Mouse (Mus musculus): ENCODE measurements around the gene Umad1. TPM values are rescaled to one million over a fixed set of nuclear protein-coding genes. Genes with fewer than 3 reads are reported as not detected.

Gene Umad1
- polyA plus RNA-seq, 1 experiment, result 14.0 TPM

DNA sequence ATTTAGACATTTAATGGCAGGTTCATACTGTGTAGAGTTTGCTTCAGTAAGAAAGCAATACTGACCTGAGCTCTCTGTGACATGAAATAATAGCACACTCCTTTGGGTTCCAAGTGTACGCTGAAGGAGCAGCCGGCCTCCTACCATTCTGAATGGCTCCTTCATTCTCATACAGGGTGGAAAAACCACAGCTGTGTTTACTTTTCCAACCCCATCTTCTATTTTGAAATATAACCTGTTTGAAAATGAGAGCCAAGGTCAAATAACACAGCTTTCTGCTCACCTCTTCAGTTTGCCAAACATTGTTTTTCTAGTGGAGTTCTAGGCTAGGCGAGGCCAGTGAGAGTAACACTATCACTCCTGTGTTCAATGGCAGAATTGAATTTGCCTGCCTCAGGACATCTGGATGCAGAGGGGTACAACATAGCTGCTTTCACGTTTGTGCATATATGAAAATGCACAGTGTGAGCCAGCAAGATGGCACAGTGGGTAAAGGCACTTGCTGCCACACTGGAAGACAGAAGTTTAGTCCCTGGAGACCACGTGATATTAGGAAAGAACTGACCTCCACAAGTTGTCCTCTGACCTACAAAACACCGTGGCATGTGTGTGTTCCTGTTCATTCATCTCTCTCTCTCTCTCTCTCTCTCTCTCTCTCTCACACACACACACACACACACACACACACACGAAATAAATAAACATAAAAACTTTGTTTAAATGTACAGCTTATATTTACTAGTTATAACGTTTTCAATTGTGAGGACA is 157.9 kb downstream of the Umad1 start:
- DNase-seq (ENCODE audit: low spot score), result no peak

DNA sequence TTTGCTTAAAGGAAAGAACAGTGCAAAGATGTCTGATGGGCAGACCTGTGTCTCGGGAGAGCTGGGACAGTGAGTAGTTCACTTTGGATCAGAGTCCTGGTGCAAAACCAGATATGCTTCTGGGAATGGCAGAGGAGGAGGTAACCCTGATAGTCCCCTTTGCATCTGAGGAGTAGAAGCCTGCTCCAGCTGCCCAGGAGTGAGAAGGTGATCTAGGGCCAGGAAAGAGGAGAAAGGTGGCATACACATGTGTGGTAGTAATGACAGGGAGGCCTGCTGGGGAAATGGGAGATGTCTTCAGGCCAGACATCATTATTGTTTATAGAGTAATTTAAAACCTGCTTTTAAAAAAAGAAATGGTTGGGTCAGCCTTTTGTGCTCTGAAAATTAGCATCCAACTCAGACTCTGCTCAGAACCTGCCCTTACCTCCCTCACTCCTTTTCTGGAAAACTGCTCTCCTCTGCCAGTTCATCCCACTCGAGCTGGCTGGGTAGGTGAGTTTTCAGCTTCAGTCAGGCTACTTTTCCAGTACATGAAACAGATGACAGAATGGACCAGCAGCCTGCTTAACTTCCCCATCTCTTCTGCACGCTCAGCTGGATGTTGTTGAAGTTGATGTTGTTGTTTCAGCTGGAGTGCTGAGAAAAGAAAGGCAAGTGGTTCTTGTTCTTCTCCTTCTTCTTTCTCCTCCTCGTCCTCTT is 160.5 kb downstream of the Umad1 start:
- no peak for DNase-seq (ENCODE audit: low spot score)

DNA sequence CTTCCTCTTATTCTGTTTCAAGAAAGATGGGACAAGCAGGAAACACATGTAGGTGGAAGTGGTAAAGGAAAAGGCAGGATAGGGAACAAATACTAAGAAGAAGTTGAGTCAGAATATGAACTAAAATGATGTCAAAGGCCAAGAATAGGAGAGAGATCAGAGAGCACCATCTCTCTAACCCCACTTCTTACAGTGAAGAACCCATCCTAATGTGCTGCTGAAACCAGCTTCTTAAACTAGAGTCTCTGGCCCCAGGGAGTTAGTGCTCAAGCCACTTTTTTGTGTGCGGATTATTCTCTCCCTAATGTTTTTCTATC is 161.1 kb downstream of the Umad1 start:
- no peak for DNase-seq (ENCODE audit: low spot score)

DNA sequence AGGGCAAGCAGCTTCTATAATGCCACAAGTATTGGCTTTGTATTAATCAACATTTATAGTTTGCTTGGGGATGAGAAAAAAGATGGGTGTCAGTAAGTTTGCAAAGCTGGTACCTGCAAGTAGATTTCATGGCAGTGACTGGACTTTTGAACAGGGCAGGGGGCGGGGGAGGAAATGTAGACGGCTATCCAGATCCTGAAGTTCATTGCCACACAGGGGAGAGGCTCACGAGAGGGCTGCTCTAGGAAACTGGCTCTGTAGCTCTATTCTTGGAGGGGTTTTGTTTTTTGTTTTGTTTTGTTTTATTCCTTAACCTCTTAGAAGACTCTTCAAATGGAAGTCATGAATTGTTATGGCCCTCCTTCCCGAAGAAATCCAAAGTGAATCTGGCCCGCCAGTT is 162.3 kb downstream of the Umad1 start:
- no peak for DNase-seq (ENCODE audit: low spot score)

DNA sequence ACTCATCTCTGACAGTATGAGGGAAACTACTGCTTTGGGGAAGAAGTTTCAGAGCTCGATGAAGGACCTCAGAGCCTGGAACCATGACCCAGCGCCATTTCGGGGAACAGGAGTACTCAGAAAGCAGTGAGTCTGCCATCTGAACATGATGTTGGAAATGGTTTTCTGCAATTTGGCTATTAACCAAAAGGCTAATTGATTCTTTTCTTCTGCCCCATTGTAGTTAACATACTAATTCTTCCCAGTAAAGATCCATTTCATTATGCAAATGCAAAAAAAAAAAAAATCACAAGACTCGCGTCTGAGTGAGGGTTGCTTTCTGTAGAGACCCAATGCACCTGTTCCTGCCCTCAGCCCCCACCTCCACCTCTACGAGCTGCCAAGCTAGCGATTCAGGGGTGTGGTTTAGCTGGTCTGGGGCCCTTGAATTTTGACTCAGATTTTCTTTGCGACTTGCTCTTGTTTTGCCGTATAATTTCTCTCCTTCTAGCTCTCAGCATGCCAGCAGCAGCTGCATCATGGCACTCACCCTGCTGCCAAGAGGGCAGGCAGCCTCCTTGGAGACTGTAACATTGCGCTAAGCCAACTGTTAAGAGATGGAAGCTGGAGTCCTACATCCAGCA is 163.0 kb downstream of the Umad1 start:
- no peak for DNase-seq (ENCODE audit: low spot score)

DNA sequence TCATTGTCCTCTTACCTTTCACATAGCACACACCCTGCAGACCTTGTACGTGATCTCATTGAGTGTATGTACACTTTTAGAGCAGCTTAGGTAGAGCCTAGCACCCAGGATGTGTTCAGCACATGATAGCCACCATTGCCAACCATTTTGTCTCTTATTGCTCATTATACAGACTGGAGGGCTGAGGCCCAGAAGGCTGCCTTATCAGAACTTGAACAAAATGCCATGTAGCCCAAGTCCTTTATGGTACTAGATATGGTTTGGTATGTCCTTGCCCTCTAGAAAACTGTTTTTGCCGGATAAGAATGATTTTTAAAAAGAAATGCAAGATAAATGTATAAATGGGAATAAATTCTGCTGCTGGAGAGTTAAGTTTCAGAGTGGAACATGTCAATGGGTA is 164.1 kb downstream of the Umad1 start:
- DNase-seq (ENCODE audit: low spot score), result no peak

DNA sequence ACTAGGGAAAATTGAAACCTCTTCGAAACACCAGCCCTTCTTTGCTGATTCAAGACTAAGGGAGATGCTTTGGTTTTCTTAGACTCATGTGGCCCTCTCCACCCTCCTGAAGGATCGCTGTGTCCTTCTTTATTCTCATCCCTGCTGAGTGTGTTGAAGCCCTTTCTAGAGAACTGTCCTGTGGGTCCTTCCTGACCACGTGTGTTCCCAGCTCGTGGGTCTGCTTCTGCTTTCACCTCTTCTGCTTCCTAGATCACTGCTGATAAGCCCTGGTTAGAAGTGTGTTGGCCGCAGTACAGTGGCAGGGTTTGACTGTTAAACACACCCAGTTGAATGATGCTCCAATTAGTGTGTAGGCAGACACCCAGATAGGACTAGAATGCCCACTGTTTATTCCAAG is 168.6 kb downstream of the Umad1 start:
- DNase-seq (ENCODE audit: low spot score), result no peak

DNA sequence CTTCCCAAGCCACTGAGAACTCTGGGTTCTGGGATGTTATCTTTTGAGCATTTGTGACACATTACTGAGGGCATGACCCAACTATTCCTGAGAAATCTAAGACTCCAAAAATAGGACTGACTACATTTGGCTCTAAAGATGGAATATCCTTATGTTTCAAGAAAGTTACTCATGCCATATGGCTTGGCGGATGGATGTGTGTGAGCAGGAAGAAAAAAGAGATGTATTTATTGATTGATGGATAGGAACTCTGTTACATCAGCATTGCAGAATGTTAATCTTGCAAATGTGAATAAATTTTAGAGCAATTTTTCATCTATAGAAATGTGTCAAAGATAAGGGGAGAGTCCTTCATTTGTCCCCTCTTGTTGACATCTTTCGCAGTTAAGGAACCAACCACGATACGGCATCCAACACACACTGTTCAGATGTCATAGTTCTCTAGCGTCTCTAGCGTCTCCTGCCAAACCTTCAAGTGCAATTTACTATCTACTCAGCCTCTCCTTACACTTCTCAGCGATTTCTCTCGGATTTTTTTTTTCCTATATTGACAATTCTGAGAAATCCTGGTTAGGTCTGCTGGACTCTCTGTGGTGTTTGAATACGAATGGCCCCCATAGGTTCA is 171.6 kb downstream of the Umad1 start:
- DNase-seq (ENCODE audit: low spot score), result no peak

DNA sequence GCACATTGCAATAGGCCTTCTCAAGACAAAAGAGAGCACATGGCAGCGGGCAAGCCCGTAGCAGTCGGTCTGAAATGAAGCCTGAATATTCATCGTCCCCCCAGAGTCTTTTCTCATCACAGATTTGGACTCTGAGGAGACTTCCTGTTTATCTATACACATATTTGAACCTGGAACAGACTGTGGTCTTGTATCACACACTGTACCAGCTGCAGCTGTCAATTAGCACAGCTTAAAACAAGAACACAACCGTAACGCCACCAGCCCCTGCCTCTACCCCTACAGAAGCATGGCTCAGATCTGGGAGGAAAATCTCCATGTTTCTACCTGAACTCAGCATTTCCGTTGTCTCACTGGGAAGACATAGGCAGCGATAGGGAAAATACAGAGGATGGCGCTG is 174.1 kb downstream of the Umad1 start:
- DNase-seq (ENCODE audit: low spot score), result no peak

DNA sequence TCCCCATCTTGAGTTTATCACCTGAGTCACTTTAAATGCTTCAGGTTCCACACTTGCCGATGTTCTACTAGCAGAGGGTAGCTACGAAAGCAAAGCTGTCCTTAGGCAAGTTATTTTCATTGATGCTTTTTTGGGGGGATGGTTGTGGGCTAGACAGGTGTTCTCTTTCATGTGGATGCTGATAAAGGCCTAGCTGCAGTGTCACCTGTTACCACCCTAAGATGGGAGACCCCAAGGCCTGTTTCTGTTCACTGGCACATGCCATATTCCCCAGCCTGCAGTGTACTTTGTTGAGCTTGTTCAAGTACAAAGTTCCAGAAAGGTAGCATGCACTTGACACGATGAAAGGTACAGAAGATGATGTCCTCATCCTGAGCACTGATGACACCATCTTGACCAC is 178.8 kb downstream of the Umad1 start:
- no peak for DNase-seq (ENCODE audit: low spot score)

DNA sequence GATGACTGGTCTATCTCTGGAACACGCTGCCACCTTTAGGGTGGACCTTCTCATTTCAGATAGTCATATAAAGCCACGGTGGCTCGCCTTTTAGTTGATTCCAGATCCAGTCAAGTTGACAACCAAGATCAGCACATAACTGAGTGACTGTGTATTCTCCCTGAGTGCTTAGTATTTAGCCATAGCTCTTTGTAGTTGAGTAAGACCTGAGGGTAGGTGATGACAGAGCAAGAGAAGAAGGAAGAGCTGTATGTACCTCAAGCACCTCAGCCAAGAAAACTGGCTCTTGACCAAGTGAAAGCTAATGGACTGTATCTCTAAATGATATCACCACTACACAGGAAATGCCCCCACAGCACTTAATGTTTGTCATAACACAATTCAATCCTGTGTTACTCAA is 182.7 kb downstream of the Umad1 start:
- DNase-seq (ENCODE audit: low spot score), result no peak

DNA sequence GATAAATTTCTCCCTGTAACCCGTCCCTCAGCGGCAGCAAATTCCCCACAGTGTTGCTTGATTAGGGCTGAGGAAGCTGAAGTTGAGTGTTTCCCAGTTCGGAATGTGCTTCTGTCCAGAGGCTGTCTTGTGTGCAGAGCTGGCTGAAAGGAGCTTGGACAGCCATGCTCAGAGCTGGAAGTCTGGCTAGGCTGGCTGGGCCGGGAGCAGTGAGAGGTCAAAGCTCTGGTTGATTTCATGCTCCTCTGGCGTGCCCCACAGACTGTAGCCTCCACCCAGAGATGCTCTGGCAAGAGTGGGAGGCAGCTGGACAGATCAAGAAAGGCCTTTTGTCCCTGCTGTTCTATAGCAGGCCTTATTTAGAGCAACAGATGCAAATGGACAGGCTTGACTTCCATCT is 187.7 kb downstream of the Umad1 start:
- DNase-seq (ENCODE audit: low spot score), result no peak

DNA sequence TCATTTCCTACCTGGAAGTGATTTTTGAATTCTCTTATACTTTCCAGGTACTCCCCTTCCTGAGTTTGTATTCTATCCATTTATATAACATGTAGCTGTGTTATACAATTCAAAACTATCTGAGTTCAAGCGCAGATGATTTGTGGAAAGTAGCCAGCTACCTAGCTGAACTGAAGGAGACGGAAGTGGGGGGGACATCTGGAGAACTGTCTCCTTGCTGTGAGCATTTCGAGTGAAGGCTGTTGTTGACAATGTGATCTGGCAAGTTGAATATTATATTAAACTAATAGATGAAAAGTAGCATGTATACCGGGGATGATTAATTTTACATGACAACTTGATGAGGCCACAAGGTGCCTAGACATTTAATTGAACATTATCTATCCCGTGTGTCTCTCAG is 196.5 kb downstream of the Umad1 start:
- no peak for DNase-seq (ENCODE audit: low spot score)

DNA sequence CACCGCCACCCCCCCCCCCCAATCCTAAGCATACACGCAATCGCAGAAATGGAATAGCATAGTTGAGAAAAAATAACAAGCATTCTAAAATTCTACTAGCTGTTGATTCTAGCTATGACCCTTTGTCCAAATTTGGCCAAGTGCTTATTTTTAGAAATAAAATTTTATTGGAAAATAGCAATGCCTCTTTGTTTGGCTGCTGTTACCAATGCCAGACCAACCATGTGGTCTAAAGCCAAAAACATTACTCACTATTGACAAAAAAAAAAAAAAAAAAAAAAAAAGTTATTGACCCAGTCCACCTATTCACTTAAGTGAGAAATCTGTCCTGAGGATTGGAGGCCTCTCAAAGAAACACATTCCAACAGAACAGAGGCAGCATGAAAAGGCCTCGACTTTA is 199.5 kb downstream of the Umad1 start:
- no peak for DNase-seq (ENCODE audit: low spot score)

DNA sequence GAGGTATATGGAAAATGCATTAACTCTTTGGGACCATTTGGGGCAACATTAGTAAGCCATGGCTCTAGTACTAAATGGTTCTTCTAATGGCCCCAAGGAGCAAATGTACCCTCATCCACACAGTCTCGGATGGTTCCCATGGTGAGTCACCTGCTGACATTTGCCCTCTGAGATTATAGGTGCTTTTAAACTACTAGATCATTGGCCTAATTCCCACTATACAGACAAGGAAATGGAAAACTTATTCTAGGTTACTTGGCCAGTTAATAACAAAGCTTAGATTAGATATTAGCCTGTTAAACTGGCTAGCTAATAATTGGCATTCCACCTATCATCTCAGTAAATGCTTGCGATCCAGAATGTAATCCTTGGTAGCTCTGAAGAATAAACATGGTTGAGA is 203.4 kb downstream of the Umad1 start:
- no peak for DNase-seq (ENCODE audit: low spot score)

DNA sequence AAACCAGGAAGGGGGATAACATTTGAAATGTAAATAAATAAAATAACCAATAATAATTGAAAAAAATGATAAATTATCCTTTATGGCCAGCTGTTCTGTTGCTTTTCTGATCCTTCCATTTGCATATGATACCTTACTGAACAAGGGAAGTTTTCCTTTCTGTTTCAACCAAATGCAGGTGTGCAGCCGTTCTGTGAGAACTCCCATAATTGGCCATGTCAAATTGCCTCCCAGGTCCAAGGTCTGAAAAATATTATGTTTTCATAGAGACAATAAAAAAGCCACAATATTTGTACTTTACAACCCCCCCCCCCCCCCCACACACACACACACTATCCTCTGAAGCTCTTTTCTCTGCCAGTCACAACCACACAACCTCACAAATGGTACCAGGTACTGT is 206.3 kb downstream of the Umad1 start:
- no peak for DNase-seq (ENCODE audit: low spot score)

DNA sequence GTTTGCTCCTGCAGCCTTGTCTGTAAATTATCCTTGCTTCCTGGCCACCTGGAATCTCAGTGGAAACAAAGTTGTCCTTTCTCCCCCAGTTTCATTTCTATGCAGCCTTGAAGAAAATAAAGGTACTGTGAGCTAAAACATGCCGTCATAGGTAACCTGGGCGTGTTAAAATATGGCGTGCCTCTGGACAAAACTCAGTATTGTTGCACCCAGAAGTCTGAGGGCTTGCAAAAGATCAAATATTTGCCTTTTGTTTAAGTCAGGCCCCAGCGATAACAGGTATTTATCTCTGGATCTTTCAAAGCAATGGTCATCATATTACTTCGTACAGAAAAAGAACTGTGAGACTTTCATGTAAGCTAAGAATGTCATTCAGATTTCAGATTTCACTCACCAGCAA is 206.9 kb downstream of the Umad1 start:
- no peak for DNase-seq (ENCODE audit: low spot score)

DNA sequence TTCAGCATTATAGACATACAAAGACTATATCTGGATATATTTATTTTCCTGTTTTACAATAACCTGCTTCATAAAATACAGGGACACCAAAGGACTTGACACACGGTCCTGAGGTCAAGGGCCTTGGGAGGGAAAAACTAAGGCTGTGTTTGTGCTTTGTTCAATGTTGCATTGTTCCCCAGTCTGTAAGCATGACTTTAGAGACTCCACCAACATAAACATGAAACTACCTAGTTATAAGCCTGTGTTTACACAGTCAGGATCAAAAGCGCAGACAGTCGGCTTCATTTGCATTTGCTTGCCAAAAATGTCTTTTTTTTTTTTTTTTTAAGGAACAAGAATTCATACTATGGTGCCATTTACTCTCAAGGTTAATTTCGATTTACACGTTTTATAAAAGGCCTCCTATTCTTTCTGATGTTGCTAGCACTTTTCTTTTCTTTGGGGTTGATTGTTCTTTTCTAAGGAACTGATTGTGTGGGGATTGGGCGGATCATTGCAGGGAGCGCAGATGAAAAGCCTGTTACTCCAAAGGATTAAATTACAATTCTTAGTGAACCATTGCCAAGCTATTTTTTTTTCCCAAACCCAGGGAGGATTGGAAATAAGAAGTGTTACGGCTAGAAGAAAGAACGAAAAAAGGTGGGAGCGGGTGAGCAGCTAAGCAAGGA is 208.7 kb downstream of the Umad1 start:
- DNase-seq (ENCODE audit: low spot score), result no peak

DNA sequence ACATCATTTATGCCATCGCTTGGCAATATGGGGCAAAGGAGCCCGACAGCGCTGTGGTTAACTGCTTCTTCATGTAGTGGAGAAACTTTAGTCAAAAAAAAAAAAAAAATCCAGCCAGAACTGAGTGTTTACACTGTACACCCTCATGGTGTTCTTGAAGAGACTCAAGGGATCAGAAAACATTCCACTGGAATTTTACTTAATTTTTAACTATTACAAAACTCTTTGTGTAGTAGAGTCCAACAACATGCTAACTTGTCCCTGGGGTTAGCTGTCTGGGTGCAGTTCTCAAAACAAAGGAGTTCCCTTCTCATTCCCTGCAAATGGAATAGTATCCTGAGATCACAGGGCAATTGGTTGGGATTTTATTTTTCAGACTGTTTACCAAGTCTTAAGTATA is 210.8 kb downstream of the Umad1 start:
- no peak for DNase-seq (ENCODE audit: low spot score)

DNA sequence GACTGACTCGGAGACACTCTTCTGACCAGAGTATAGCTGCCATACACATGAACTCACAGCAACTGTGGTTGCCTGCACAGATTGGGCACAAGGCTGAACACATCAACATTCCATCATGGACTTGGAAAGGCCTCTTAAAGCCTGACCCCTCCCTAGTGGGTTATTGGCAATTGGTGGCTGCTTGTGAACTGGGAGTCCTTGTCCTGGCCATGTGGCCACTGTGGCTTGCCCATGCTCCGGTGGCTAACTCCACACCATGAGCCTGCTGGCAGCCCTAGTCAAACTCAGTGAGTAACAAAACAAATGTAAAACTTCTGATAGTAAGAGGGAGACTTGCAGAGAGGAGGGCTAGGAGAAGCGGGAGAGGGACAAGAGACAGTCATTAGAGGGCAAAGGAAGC is 213.0 kb downstream of the Umad1 start:
- no peak for DNase-seq (ENCODE audit: low spot score)

DNA sequence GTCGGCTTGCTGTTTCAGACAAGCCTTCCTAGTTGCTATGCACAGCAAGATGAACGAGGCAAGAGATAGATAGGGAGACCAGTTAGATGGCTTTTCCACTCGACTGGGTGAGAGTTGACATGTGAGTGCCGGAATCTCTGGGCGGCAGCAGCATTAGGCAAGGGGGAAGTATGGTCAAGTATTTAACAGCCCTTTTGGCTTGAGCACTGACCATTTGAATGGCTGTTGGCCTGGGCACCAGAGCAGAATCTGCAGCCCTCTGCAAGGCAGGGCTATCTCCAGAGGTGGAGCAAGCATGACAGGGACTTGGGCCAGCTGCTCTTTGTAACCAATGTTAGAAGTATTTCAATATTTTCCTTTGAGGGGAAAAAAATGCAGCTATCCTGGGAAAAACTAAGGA is 213.8 kb downstream of the Umad1 start:
- DNase-seq (ENCODE audit: low spot score), result no peak

DNA sequence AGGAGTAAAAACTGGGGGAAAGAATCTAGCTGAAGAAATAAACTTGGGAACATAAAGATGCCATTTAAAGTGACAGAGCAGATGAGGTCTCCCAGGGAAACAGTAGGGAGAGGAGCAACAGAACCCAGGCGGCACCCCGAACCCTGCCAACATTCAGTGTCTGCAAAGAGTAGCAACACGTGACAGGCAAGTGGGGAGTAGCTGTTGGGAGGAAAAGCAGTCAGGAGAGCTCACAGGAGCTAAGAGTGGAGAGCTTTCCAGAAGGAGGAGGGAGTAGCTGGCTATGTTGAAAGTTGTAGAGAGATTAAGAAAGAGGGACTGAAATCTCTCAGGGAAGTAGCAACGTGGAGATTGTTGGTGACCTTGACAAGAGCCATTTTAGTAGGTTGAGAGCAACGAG is 214.4 kb downstream of the Umad1 start:
- DNase-seq (ENCODE audit: low spot score), result no peak
